In the genomic region with DNA sequence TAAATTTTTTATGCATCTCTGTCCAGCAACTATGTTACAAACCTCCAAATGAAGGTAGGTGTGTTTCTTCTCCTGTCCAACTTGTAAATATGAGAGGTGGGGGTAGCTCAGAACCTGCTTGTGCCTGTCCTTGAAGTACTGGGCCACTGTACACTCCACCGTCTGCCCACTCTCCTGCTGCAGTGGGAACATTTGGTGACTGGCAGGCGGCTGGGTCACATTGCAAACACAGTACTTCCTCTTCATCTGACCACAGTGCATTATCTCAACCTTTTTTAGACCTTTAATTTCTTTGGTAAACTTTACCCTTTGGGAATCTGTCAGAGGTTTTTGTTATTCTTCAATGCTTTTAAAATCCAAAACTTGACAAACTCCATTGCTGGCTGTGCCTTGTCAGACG, we compare ENCODE assay signal across 14 mouse cellular contexts.
"Had no signal": no experiment of that assay in that cellular context is flagged by ENCODE, and none has a peak within 500 bp of the region (broad histone marks: within the 10 kb centered on the region; RNA-seq: fewer than 3 reads in every experiment).

No protein-coding gene starts in this region.

- DNase-seq: gastrocnemius, postnatal 14 days; heart, adult 2 months; heart, postnatal 14 days; heart, postnatal 4 days; kidney, adult 18-20 months; kidney, adult 8-10 months; kidney, postnatal 10 days; kidney, postnatal 25 days; kidney, postnatal 4 days; left cerebral cortex, postnatal 4 days had no signal

- ATAC-seq: hindbrain, postnatal 0 days; intestine, embryonic 15.5 days; intestine, postnatal 0 days; liver, embryonic 12.5 days had no signal
